Mouse (Mus musculus) gastrocnemius, postnatal 14 days (tissue): ENCODE results near the gene Ankfn1. TPM values are rescaled to one million over a fixed set of nuclear protein-coding genes. Genes with fewer than 3 reads are reported as not detected.

Experiments used
- DNase-seq: peaks from one replicate; pipeline ENCODE4 v3.0.0; 2021; ENCODE audit warnings: mixed read lengths
- intact Hi-C: fragments of 180-260 bp; cut with DNase I; formaldehyde crosslinking; loops from one replicate; pipeline ENCODE4 v1.15.1; 2025; ENCODE audit warnings: low total_unique reads
- total RNA-seq, 2 experiments: library from RNA; stranded (reverse); gene quantifications; 2 replicates each; pipeline ENCODE4 v1.2.3; 2021

Ankfn1 gene
- total RNA-seq, 2 experiments from 2014 or later = 0.09 to 1.1 TPM

DNA sequence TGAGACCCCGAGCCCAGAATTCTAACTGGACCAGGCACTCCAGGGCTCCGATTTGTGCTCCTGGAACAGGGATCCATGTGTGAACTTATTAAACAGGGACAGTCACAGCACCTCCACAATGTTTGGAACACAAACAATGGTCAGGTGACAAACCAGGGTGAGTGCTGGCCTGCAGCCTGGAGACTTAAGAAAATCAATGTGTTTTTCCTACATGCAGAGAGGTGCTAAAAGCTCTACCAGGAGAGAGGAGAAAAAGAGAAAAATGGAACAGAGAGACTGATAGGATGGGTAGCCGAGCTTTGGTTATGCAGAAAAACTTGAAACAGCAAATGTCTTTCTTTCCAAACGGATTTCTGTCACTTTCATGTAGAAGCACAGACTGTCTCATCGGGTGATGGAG, 174.5 kb downstream of the Ankfn1 start:
- intact Hi-C loops = no loop called here
- no peak for DNase-seq

DNA sequence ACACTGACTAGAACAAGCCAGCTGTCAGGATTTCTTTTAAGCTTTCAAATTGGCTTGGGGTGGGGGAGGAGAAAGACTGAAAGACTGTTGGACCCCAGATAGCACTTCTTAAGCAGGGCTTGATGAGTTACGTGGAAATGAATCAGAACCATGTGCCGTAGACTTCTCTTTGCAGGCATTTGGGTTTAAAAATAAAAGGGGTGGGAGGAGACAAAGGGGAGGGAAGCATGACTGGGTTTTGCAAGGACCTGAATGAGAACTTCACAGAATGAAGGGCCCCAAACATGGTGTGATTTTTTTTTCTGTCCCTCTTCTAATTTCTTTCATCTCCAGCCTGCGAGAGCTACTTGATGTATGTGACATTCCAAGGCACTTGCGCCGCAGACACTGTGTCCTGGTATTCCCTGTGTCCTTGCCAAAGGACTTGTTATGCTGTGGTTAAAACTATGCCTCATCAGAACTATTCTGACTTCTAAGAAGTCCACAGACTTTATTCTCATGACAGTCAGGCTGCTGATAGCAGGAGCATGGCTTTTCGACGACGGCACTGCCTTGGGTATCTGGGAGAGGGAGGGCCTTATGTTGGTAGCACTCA, 176.4 kb downstream of the Ankfn1 start:
- DNase-seq = no peak
- intact Hi-C loops = no loop called here

DNA sequence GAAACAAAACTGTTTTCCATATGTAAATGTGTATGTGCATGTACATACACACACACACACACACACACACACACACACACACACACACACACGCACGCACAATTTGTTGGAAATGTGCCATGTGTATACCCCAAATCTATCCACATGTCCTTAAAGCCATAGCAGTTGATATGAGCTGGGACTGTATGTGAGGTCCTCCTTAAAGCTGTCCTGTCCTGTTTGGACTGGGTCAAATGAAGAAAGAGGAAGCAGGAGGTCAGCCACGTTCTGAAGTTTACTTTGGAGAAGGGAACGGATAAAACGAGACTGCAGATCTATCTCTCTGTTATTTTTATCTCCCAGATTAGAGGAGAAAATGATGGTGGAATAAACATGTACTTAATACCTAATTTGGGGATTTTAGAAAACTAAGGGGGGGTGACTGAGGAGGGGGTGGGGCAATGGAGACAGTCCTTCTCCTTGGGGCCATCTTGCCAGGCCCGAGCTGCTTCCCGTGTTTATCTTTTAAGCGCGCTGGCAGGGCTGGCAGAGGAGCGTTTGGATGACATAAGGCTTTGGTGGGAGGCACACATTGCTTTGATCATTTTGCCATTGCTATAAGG, 187.1 kb downstream of the Ankfn1 start:
- no peak for DNase-seq
- intact Hi-C loops = no loop called here

DNA sequence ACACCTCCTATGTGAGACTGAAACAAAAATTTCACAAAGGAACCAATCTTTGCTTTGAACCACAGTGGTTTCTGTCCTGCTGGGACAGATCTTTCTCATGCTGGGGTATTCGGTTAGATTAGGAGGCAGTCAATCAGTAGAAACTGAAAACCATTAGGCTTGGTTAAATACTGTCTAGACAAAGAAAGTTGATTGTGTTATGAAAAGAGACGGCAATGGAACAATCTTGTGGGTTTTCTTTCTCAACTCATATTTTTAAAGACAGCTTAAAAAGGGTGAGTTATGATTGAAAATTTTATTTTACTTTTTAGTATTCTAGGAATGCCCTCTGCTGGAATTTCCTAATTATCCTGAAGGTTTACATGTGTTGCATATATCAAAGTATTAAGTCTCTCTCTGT, 191.1 kb downstream of the Ankfn1 start:
- intact Hi-C loops = no loop called here
- no peak for DNase-seq

DNA sequence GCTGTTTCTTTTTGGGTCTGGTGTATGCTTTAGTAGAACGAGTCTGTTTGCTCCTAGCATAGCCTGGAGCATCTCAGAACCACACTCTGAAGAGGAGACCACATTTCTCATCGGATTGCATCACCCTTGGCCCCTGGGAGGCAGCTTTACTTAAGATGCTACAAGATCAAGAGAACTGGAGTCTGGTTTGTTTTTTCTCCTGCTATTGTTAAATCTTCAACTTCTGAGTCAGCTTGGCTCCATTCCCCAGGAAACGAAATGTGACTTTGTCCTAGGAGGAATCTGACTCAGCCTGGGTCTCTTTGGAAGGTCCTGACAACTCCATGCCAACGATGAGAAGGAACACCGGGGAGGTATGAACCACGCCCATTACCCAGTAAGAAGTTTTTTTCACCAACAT, 197.6 kb downstream of the Ankfn1 start:
- DNase-seq = peak; percentile 29

DNA sequence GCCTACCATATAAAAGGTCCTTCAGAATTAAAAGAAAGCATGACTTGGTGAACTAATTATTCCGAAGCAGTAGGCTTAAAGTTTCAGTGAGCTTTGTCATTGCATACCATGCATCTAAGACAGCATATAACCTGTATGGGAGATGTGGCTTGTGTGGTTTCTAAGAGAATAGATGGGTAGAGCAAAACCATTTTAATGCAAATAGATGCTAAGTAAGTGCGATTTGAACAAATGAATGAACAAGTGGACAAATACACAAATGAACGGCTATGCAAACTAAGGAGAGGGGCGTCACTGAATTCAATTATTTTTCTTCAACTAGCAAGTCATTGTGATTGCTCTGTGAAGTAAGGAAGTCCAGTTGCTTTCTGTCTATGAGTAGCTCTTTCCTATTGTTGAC, 198.3 kb downstream of the Ankfn1 start:
- DNase-seq = no peak
- intact Hi-C loops = no loop called here

More for the DNA sequence above, 197.6 kb downstream of the Ankfn1 start:
- intact Hi-C loops = no loop called here

DNA sequence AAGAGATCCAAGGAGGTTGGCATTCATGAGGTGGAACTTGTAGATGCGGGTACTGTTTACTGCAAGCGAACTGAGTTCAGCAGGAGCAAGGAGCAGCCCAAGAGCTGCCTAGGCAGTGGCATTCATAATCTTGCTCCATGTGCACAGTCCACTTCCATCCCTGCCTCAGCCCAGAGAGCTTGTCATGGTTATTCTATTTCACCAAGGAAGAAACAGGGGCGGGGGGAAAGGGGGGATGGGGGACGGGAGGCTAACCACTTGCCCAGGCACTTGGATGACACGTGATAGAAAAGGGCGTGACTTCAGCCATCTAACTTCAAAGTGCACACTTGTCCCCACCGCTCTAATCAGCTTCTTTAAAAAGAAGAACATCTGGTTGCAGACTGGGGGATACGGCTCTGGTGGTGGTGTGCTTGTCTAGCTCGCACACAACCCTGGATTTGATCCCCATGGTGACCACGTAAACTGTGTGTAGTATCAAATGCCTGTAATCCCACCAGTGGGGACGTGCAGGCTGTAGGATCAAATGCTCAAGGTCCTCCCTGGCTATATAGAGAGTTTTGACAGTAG, 203.1 kb downstream of the Ankfn1 start:
- intact Hi-C loops = no loop called here
- no peak for DNase-seq

DNA sequence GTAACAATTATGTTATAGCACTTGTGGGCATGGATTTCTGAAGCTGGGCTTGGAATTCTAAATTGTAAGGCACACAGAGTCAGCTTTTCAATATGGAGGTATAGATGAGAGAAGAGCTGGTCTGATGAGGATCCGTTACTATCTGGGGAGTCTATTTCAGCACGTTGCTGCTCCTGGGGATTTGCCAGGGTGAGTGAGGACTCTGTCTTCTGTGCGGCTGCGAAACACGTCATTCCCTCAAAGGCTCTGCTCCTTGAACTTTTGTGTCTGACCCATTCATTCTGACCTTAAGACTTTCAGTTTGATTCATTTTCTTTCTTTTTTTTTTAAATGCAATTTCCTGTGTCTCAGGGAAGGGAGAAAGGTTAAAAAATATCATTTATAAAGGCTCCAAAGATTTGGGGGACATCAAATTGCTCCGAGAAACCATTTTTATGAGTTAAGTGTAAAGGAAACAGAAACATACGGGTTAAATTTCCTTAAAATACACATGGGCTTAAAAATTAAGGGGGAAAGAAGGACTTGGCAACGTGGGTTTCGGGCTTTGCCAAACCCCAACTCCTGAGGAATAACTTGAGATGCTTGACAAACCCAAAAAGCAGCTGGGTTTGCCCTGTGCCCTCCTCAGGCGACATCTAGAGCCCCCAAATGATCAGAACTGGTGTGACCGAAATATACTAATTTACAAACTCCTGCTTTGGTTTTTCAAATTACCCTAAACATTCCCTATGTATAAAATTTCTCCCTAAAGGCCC, 207.9 kb downstream of the Ankfn1 start:
- intact Hi-C loops = no loop called here

DNA sequence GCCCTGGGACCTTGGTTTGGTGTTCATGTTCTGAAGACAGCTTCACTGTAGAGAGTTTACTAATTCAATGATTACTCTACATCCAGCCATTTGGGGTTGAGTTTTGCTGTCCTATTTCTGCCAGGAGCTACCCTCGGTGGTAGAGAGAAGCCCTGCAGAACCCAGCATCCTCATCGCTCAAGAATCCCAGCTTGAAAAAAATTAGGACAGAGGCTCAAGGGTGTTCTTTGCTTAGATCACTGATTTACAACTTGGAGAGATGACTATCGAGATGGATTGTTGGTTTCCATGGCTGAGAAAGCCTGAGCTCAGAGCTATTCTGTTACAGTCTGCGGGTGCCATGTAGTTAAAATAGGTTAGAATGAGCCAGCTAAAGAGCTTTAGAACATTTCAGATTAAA, 209.2 kb downstream of the Ankfn1 start:
- no peak for DNase-seq
- intact Hi-C loops = no loop called here

More for the DNA sequence above, 207.9 kb downstream of the Ankfn1 start:
- no peak for DNase-seq

DNA sequence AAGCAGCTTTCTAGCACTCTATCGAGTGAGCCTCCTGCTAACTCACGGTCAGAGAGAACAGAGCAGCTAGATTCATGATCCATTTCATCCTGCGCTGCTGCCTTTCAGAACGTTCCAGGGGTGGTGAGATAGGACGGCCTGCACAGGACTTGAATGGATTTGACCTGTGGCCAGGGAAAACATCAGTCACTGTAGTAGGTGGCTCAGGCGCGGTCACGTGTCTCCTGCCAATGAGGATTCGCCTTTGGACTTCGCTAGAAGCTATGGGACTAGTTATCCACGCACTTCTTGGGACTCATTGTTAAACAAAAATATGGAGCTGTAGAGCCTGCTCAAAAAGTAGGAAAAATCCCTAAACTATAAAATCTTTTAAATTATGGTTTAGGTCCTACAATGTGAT, 226.0 kb downstream of the Ankfn1 start:
- DNase-seq = no peak
- intact Hi-C loops = no loop called here

DNA sequence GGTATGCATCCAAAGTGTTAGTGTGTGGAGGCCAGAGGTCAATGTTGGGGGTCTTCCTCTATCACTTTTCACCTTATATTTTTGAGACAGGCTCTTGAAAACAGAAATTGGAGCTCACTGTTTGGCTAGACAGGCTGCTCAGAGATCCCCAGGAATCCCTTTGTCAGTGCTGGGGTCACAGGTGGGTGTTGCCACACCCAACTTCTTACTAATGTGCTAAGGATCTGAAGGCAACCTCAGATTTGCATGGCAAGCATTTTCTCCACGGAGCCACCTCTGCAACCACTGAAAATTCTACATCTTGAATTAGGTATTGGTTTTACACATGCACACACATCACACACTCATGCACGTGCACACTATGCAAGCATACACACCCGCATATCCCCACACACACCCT, 226.5 kb downstream of the Ankfn1 start:
- intact Hi-C loops = no loop called here
- DNase-seq = no peak

DNA sequence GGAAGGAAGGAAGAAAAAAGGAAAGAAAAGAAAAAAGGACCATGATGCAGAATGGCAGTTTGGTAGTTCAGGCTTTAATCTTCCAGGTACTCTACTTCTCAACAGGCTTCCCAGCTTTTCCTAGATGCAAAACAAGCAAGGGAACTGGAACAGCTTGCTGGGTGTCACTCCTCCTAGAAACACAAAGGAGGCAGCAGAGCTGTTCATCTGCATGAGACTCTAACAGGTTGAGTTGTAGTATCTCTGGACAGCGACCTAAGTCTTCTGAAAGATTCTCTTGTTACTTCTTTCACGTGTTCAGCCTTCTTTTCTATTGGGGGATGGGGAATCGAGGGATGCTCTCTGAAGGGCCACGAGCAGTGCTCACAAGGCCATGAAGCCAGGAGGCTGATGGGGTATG, 228.7 kb downstream of the Ankfn1 start:
- no peak for DNase-seq
- intact Hi-C loops = loop anchor here (10.0 kb wide), 1 partner anchor 176 kb away; no protein-coding TSS in a partner anchor

DNA sequence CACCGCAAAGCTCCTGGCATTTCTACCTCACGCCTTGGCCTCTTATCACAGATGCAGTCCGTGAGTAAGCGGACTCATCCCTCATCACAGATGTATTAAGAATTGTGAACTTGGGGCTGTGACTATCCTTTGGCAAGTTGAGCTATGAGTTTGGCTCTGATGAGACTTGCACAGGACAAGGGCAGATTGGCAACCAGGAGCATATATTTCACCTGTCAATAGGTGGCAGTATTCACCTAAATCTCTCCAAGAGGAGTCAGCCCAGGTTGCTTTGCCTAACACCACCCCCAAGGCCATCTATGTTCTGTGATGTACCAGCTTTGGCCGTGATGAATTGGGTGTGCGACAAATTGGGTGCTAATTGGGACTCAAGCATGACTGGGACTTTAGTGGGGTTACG, 231.3 kb downstream of the Ankfn1 start:
- intact Hi-C loops = loop anchor here (10.0 kb wide), 1 partner anchor 179 kb away; no protein-coding TSS in a partner anchor
- no peak for DNase-seq

DNA sequence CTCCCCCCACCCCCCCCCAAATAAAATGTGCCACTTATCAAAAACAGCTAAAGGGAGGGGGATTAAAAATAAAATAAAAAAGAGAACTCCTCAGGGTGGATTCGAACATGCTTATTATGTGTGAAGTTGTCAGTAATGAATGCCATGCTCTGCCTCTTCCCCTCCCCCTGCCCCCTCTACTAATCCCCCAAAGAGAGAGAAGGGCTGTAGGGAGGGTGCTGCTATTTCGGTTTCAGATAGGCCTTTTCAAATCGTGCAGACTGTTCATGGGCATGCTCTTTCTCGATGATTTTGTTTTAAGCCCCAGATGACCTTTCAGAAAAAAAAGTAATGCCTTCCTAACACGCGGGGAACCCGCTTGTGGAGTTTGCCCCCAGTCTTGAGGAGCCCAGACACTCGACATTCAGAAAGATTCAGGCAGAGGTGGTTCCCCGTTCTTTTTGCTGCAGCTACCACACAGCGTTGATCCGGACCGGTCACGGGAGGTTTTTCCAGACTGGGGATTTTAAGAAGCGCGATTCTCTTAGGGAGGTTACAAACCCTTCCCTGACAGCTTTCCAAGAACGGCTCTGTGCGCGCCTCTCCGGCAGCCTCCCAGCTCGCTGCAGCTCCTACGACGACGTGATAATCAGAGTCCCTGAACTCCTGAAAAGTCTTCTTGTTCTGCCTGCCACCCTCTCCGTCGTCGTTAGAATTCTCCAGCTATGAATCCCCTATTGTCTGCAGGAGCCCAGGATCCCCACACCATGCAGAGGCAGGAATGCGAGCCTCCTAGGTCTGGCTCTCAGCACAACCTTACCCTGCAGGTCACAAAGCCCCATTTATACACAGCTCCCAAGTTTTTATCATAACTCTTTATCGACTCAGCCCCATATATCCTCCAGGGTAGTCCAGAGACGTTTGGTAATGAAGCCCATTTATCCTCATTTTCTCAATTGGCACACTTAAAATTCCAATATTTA, 232.3 kb downstream of the Ankfn1 start:
- peak; percentile 25 for DNase-seq
- intact Hi-C loops = loop anchor here (10.0 kb wide), 1 partner anchor 180 kb away; no protein-coding TSS in a partner anchor

DNA sequence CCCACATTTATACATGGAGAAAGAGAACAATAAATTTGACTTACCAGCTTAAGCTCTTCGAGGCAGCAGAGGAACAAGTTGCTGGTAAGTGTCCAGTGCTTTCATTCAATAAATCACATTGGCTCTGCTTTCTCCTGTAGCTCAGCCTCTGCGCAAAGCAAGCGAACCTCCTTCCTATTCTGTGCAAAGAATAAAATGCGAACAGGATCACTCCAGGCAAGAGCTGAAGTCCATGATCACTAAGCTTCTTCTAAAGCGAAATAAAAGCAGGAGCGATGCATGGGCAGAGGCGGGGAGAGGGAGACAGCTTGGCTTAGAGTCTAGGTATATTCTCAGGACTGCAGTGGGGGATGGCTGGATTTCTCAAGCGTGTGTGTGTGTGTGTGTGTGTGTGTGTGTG, 239.1 kb downstream of the Ankfn1 start:
- DNase-seq = no peak
- intact Hi-C loops = no loop called here

DNA sequence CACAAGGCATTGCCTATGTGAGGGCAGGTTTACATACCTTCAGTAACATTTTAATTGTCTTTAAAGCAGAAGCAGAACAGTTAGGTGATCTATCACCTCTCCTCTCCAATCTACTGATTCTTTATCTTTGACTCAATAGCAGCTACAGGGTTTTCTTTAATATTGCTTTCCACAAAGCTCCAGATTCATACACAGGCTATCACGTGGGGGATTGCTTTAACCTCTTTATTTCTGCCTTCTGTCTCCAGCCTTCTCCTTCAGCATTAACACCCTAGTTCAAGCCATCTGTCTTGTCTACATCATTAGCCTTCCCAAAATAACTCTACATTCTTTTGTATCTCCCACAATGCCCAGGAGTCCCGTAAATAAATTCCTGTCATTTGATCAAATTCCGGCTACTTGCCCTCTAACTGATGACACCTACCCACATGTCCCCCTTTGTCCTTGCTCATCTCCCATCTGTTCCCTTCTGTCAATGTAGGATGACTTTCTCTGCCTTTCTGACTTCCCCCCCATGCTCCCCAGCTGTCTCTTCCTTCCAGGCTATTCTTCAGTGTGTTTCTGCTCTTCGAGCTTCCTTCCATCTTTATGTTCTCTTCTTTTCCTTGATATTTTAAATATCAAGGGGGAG, 249.5 kb downstream of the Ankfn1 start:
- intact Hi-C loops = no loop called here
- DNase-seq = no peak

DNA sequence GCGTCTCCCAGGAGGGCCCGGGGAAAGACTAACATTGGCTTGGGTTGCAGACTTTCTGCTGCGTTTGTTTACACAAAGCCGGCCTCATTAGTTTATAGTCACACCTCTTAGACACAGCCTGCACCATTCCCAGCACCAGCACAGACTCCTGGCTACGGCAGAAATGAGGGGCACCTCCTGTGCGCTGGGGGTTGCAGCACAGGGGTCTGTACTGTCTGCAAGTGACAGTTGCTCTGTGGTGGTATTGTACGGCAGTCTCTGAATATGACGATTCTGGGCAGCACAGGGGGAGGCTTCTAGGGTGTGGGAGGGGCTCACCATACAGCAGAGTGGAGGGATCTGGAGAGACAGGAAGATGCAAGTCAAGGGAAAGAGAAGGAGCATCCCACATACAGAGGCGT, 262.0 kb downstream of the Ankfn1 start:
- DNase-seq = no peak
- intact Hi-C loops = no loop called here

DNA sequence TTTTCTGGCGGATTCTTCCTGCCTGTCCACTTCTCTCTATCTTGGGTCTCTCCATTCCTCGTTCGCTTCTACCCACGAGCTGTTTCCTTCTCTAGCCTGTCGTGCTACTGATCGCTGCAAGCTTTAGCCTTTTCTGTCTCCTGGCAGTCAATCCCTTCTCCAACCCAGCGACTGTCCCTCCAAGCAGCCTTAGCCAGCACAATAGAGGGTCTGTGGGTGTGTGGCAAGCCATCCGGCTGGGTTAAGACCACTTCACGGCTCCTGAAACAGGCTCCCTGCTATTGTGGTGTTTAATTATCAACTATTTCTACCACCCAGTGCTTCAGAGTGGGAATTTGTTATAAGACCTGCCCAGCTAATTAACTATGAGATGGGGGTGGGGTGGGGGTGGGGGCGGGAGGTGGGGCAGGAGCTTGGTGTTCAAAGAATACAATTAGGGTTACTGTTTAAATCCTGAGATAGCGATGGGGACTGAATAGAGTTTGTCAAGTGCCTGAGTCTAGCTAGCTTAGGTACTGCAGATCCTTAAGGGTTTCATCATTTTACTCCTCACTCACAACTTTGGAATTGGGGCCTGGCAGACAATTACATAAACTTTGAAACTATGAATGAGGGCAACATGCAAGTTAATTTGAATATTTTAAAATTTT, 268.7 kb downstream of the Ankfn1 start:
- intact Hi-C loops = no loop called here
- no peak for DNase-seq
